Mouse (Mus musculus) urinary bladder, postnatal 0 days (tissue): ENCODE measurements around the gene Tbc1d9. TPM values are rescaled to one million over a fixed set of nuclear protein-coding genes. Genes with fewer than 3 reads are reported as not detected.

Source experiments
- polyA plus RNA-seq: library from polyadenylated mRNA; unstranded; fragments of >200 nt; fragmentation: Nextera tagmentation; extraction: Ambion mirVana; gene quantifications from 2 replicates; pipeline ENCODE4 v1.2.1, GENCODE M21; 2015

Tbc1d9 gene
- polyA plus RNA-seq = 2.3 and 2.4 TPM in 2 replicates

GRCm38 (mm10) chr8:83165235-83165930 is at the start of gene Tbc1d9:
Gene Tbc1d9 (plus strand): TSS chr8:83165352.

GRCm38 (mm10) chr8:83165931-83166867 is 1.0 kb downstream of the Tbc1d9 start, which contains the start of gene Gm10645:
Gene Gm10645 (minus strand): TSS chr8:83166170.

DNA sequence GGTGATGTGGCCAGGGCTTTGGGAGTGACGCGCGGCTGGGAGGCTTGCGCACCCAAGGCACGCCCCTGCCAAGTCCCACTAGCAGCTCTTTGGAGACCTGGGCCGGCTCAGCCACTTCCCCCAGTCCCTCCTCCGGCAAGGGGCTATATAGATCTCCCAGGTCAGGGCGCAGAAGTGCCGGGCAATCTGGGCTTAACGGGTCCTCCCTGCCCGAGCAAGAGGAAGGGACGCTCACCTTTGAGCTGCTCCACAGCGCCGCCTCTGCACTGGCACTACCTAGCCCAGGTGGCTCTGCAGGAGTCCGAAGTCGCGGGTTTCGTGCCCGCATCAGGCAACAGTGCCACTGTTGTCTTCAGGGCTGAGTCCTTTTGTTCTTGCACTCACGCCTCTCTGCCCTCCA is 125.0 kb downstream of the Tbc1d9 start, which contains the start of gene Ucp1:
Gene Ucp1 (plus strand): TSS at position 177 of the 400 bp plus-strand sequence.

Other genes starting within 250 kb of the Tbc1d9 start
- 1.8 and 2.0 TPM in 2 replicates for gene Gm10645, start 818 bp downstream of the Tbc1d9 start, polyA plus RNA-seq
- not detected in 2 replicates for gene Ucp1, start 125.0 kb downstream of the Tbc1d9 start, polyA plus RNA-seq
- 5.8 and 6.0 TPM in 2 replicates for gene Elmod2, start 167.1 kb downstream of the Tbc1d9 start, polyA plus RNA-seq
- gene Mgat4d, start 183.1 kb downstream of the Tbc1d9 start, polyA plus RNA-seq = not detected in 2 replicates
- gene Clgn, start 224.5 kb downstream of the Tbc1d9 start, polyA plus RNA-seq = not detected in 2 replicates